Mouse (Mus musculus) liver (tissue): ENCODE data around the gene Sval1.

Source experiments
- DNase-seq: peaks from one replicate; pipeline ENCODE4 v3.0.0-alpha.2; 2020; ENCODE audit warnings: mixed read lengths

The Sval1 gene

DNA sequence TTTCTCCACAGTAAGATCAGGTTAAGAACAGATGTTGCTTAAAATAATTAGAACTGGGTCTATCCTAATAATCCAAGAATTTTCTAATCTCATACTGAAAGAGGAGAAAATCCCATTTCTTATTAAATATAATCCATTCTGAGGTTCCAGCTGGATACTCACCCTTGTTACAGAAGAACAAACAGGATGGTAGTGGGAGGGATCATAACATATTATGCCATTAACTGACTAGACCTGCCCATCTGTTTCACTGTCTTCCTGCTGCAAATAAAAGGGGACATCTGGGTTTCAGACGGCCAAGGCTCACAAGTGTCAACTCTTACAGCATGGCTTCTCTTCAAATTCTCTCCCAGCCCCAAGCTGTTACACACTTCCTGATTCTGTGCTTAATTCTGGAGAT lies at the start of gene Sval1:
Sval1 (plus strand) TSS at position 301 of the 400 bp plus-strand sequence.
- no peak for DNase-seq

GRCm38 (mm10) chr6:41911625-41912024 lies 39.8 kb upstream of the Sval1 start:
- DNase-seq: no peak

GRCm38 (mm10) chr6:41914883-41915282 lies 36.5 kb upstream of the Sval1 start:
- no peak for DNase-seq

DNA sequence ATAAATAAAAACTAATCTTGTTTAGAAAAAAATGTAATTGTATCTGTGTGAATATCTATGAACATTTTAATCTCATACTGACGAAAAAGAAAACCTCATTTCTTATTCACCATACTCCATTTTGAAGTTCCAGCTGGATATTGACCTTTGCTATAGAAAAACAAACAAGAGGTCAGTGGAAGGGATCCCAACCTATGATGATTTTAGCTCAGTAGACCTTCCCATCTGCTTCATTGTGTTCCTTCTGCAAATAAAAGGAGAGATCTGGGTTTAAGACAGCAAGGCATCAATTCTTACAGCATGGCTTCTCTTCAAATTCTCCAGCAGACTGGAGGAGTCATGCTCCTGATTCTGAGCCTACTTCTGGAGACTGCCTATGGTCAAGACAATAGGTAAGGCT lies 16.4 kb downstream of the Sval1 start, which contains the start of gene Sval3:
Sval3 (plus strand) TSS at position 301 of the 400 bp plus-strand sequence.
- no peak for DNase-seq
